Mouse (Mus musculus) erythroid progenitor cell, adult 5-6 weeks (primary cell): ENCODE data around the gene Slc16a10. TPM values are rescaled to one million over a fixed set of nuclear protein-coding genes. Genes with fewer than 3 reads are reported as not detected.

Experiments used
- ATAC-seq: replicated peaks from 2 replicates; pipeline ENCODE4 v1.8.0; 2016; ENCODE audit warnings: moderate number of reproducible peaks, mild to moderate bottlenecking, moderate TSS enrichment, inconsistent platforms; ENCODE audit not compliant: poor library complexity, low FRiP score, severe bottlenecking
- total RNA-seq, 2 experiments: library from RNA; stranded (forward) in 1 of 2; stranded (reverse) in 1 of 2; fragments of 150-400 nt in 1 of 2; fragments of 186-747, 209-891 nt in 1 of 2; gene quantifications; 2 replicates each; pipeline versions ENCODE4 v1.2.3 to v1.2.4; 2015 to 2017; ENCODE audit warnings: low replicate concordance in 2 of 2

Gene Slc16a10
- total RNA-seq, 2 experiments from 2014 or later, result 329 to 444 TPM

GRCm38 (mm10) chr10:40079256-40079655, 62.8 kb downstream of the Slc16a10 start:
- no peak for ATAC-seq

GRCm38 (mm10) chr10:40077960-40078353, 64.1 kb downstream of the Slc16a10 start:
- ATAC-seq, result no peak

GRCm38 (mm10) chr10:40077346-40077959, 64.6 kb downstream of the Slc16a10 start:
- no peak for ATAC-seq

GRCm38 (mm10) chr10:40073608-40074007, 68.5 kb downstream of the Slc16a10 start:
- no peak for ATAC-seq

GRCm38 (mm10) chr10:40070684-40071083, 71.4 kb downstream of the Slc16a10 start:
- no peak for ATAC-seq

- no peak for ATAC-seq
These were observed 72.8 kb downstream of the Slc16a10 start for GRCm38 (mm10) chr10:40069270-40069669.

GRCm38 (mm10) chr10:40068595-40068994, 73.5 kb downstream of the Slc16a10 start:
- no peak for ATAC-seq

GRCm38 (mm10) chr10:40067529-40067928, 74.5 kb downstream of the Slc16a10 start:
- ATAC-seq, result no peak

- ATAC-seq, result no peak
These were observed 75.0 kb downstream of the Slc16a10 start for GRCm38 (mm10) chr10:40067071-40067470.

- ATAC-seq, result no peak
These were observed 76.7 kb downstream of the Slc16a10 start for GRCm38 (mm10) chr10:40065357-40065756.

GRCm38 (mm10) chr10:40063291-40063890, 78.7 kb downstream of the Slc16a10 start:
- ATAC-seq, result no peak

- no peak for ATAC-seq
These were observed 79.2 kb downstream of the Slc16a10 start for GRCm38 (mm10) chr10:40062812-40063211.

- ATAC-seq, result no peak
These were observed 80.1 kb downstream of the Slc16a10 start for GRCm38 (mm10) chr10:40061926-40062325.

GRCm38 (mm10) chr10:40058786-40059120, 83.3 kb downstream of the Slc16a10 start:
- ATAC-seq, result no peak

- no peak for ATAC-seq
These were observed 83.8 kb downstream of the Slc16a10 start for GRCm38 (mm10) chr10:40058062-40058785.

- ATAC-seq, result no peak
These were observed 84.4 kb downstream of the Slc16a10 start for GRCm38 (mm10) chr10:40057615-40058014.

- no peak for ATAC-seq
These were observed 87.6 kb downstream of the Slc16a10 start for GRCm38 (mm10) chr10:40054455-40054854.

GRCm38 (mm10) chr10:40053896-40054295, 88.2 kb downstream of the Slc16a10 start:
- ATAC-seq, result no peak

GRCm38 (mm10) chr10:40053257-40053895, 88.7 kb downstream of the Slc16a10 start:
- no peak; the same call in 1 of the 2 replicates for ATAC-seq

- ATAC-seq, result no peak
These were observed 90.1 kb downstream of the Slc16a10 start for GRCm38 (mm10) chr10:40051997-40052396.

- ATAC-seq, result no peak
These were observed 91.3 kb downstream of the Slc16a10 start for GRCm38 (mm10) chr10:40050763-40051162.
